Mouse (Mus musculus) retina, adult 2 months (tissue): Measurements from ENCODE around the gene Hk1.
A peak's percentile ranks its signal among the peaks of the same experiment; 100 is the strongest.

Source experiments
- DNase-seq: peaks from one replicate; pipeline ENCODE4 v3.0.0-alpha.2; 2012; ENCODE audit warnings: low read depth, low spot score

Gene Hk1

GRCm38 (mm10) chr10:62320402-62320978 lies 59.2 kb downstream of the Hk1 start:
- no peak for DNase-seq

- DNase-seq = no peak
These were observed 60.6 kb downstream of the Hk1 start for GRCm38 (mm10) chr10:62319154-62319553.

DNA sequence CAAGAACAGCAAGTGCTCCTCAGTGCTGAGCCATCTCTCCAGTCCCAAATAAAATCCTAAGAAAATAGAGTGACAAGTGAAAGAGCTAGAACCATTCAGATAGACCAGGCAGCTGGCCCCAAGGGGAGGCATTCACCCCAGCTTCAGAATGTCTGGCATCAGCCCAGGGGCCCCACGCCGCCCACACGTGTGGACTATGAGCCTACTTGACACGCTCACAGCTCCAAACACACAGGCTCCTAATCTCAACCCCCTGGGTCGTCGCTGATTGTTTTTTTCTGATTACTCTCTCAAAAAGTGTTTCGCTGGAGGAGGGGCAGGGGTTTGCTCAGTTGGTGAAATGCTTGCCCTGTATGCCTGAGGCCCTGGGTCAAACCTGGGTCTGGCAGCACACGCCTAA lies 63.2 kb downstream of the Hk1 start:
- DNase-seq = no peak

GRCm38 (mm10) chr10:62313885-62314424 lies 65.8 kb downstream of the Hk1 start:
- no peak for DNase-seq

DNA sequence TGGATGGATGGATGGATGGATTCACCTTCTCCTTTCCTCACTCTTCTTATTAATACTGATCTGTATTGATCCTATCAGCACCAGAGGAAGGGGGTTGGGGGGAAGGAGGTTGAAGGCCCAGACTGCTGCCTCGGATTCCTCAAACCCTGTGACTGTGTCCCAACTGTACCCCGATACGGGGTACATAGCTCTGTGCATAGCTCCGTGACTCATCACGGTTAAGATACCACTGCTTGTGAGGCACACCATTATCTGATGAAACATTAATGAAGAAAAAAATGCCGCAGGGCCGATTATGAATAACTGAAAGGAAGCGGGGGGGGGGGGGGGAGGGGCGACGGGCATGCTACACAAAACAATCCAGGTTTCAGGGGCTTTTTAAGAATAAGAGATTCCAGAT lies 66.6 kb downstream of the Hk1 start:
- no peak for DNase-seq

DNA sequence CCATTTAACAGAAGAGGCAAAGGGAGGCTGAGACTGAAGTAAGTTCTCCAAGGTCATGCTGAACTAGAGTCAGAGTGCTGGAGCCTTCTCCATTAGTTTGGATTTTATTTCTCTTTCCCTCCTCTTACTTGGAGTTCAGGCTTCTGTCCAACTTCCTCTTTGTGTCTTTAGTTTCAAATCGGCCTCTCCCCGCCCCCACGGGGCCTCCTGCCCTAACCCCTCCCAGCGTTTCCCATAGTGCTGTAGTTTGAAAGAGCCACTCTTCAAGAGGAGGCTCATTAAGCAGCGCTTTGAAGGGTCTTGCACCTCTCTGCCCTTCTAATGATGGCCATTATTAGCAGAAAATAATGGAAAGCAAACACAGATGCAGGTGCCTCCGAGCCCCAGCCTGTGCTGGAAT lies 68.2 kb downstream of the Hk1 start:
- no peak for DNase-seq

GRCm38 (mm10) chr10:62310259-62311039 lies 69.3 kb downstream of the Hk1 start:
- DNase-seq = peak; percentile 69

- DNase-seq = no peak
These were observed 70.1 kb downstream of the Hk1 start for GRCm38 (mm10) chr10:62309593-62309992.

GRCm38 (mm10) chr10:62308896-62309491 lies 70.7 kb downstream of the Hk1 start:
- no peak for DNase-seq

DNA sequence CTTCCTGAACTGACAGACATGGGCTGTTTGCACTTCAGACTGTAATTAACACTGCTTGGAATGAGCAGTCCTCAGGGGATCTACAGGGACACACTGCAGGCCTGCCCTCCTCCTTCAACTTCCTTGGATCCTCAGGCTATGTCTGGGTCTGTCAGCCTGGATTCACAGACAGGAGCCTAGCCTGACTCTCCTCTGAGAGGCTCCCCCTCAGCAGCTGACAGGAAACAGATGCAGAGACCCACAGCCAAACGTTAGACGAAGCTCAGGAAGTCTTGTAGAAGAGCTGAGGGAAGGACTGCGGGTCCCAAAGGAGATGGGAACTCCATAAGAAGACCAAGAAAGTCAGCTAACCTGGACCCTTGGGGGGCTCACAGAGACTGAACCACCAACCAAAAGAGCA lies 73.2 kb downstream of the Hk1 start:
- no peak for DNase-seq

- no peak for DNase-seq
These were observed 74.6 kb downstream of the Hk1 start for GRCm38 (mm10) chr10:62305090-62305489.

DNA sequence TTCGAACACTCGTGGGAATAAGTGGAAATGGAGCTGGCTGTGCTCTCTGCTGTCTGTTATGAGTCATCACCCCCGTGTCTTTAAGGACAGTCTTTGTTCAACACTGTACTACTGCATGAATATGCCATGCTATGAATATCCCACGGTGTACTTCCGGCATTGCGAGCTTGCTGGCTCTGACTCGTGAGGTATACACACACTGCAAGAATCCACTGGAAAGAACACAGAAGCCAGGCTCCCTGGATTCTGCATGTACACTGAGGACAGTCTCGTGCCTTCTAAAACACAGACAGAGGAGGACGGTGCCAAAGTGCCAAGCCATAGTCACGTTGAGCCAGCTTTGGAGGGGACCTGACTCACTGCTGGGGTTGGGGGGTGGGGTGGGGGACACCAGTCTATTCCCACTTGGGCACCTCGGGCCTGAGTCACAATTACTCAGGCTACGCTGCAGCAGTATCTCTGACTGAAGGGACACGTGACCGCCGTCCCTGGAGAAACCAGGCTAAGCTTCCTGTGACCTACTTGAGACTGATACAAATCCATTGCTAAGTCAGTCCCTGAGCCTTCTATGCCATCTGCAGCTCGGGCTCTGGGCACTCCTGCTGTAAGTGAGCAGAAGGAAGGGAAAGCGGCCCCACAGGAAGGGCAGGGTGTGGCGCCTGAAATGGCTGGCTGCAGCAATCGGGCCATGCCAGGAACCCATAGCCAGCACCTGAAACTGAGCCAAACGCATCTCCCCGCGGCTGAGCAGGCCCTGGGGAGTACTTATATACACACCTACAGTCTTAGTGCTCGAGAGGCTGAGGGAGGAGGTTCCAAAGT lies 79.5 kb downstream of the Hk1 start:
- peak; percentile 93 for DNase-seq

GRCm38 (mm10) chr10:62296086-62296872 lies 83.4 kb downstream of the Hk1 start:
- DNase-seq = peak; percentile 71

DNA sequence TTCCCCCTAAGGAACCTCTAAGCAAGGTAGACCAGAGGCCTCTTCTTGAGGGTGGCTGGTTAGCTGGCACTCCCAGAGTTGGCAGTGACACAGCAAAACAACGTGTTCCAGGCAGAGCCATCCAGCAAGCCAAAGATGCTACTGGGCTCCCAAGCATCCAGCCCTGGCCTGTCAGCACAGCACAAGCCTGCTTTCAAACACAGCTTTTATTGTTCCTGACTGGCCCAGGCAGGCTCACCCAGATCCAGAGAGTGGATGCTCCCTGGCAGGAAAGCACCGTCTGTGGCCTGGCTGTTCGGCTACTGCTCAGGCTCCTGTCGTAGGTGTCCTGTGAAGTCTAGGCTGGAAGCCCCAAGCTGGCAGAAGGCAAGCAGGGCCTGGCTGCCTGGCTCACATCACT lies 85.6 kb downstream of the Hk1 start:
- no peak for DNase-seq

- DNase-seq = no peak
These were observed 92.1 kb downstream of the Hk1 start for GRCm38 (mm10) chr10:62287460-62288124.

GRCm38 (mm10) chr10:62283206-62283792 lies 96.4 kb downstream of the Hk1 start:
- no peak for DNase-seq

- no peak for DNase-seq
These were observed 96.9 kb downstream of the Hk1 start for GRCm38 (mm10) chr10:62282782-62283181.

DNA sequence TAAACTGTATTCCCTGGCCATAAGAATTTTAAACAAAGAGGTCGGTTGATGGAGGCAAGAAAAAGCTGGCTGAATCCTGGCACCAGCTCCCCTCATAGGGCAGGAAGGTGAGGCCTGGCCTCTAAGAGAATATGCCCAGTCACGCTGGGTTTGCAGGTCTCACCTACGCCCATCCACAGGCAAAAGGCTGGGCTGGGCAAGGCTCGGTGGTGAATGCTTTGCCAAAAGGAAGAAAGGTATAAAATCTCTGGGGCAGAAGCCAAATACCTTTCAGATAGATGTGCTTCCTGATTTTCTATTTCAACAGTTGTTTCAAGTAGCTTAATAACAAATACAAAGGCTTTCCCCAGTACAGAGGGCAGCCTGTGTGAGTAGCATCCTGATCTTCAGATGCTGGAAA lies 100.0 kb downstream of the Hk1 start:
- no peak for DNase-seq

DNA sequence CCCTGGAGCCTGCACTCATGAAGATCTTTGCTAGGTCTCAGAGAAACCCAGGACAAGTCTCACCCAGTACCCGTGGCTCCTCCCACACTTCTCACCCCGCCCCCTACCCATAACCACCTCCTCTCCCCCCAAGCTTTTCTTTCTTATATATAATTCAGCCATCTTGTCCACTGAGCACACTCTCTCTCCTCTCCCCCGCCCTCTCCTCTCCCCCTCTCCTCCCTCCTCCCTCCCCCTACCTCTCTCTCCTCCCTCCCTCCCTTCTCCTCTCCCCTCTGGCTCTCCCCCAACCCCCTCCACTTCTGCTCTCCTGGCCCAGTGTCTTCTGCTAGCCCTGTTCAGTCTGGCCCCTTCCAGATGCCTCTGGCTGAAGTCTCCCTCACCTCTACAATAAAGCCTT lies 100.6 kb downstream of the Hk1 start:
- no peak for DNase-seq
